Mouse (Mus musculus): ENCODE results near the gene Atoh8. TPM values are rescaled to one million over a fixed set of nuclear protein-coding genes. Genes with fewer than 3 reads are reported as not detected.

Atoh8 gene
- total RNA-seq, 2 experiments from 2014 or later = 1.4 to 1.8 TPM

DNA sequence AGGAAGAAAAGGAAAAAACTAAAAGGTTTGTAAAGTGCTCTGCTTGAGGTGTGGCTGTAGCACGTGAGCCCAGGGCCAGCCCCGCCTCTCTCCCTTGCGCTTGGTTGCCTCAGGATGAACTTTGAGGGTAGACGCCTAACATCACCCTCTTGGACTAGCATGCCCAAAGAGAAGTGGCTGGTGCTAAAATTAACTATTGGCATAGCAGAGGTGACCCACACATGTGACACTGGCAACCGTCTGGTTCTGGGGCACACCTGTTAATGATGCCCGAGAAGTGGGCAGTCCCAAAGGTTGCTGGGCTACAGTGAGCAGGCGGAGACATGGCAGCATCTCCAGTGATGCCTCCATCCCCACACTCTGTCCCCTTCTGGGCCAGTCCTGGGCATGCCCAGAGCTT, 24.1 kb upstream of the Atoh8 start:
- intact Hi-C loops (cut with DNase I) = no loop called here

DNA sequence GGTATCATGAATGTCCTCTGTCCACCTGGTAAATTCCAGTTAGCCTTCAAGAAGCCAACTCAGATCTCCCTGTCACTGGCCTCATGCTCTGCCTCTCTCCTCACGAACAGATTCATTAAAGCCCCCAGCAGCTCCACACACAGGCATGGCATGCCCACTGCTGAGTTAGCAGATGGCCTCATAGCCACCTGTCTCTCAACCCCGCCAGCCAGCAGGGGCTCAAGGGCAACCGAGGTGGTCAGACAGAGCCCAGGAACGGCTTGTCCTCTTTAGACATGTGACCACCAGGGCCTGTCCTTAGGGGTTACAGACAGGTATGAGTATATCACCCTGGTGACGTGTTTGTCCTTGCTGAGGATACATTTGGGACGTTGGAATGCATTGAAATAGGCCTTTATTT, 19.9 kb upstream of the Atoh8 start:
- DNase-seq (ENCODE audit: low spot score in 2 of 2) = no peak
- intact Hi-C loops (cut with DNase I) = no loop called here

More for the DNA sequence above, 24.1 kb upstream of the Atoh8 start:
- DNase-seq (ENCODE audit: low spot score in 2 of 2) = no peak

DNA sequence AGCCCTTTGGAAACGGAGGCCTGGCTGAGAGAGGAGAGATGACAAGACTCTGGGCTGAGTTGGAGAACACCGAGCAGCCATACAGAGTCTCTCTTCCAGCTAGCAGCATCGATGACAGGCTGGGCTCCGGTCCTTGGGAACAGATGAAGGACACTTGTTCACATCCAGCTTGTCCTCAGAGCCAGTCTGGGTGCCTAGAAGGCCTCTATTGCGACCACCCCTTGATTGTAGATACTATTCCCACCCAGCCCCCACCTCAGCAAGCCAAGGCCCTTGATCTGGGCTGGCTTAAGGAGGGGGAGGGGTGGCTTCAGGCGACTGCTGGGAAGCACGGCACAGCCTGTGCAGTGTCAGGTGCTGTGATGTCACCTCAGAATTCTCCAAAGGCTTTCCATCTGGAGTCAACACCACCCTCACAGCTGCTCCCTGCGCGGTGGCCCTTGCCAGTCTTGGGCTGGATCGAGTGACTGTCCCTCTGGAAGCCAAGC, 19.3 kb upstream of the Atoh8 start:
- intact Hi-C loops (cut with DNase I) = no loop called here
- DNase-seq (ENCODE audit: low spot score in 2 of 2) = no peak

DNA sequence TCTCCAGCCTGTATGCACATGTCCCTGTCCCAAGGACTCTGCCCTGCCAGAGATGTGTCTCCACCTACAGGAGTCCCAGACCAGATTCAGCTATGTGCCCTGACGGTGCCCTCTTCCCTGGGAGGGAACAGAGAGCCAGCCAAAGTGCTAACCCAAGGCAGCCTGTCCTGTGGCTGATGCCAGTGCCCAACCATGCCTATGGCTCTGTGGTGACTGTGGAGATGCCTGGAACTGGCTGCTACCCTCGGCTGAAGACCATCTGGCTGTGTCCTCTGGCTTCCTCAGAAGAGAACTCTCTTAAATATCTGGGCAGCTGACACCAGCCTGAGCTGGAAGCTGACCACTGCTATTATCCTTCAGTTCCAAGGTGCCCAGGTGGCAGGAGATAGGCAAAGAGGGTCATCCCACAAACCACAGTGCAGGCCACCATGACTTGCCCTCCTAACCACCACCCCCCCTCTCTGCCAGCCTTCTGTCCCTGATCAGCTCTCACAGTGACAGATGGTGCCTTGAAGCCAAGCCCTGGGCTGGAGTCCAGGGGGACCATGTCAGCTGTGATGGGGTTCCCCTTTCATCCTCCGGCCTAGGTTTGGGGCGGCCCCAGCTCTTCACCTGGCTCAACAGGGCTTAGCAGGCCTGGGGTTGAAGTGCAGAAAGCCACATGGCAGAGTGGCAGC, 18.7 kb upstream of the Atoh8 start:
- DNase-seq (ENCODE audit: low spot score in 2 of 2) = no peak
- intact Hi-C loops (cut with DNase I) = no loop called here

DNA sequence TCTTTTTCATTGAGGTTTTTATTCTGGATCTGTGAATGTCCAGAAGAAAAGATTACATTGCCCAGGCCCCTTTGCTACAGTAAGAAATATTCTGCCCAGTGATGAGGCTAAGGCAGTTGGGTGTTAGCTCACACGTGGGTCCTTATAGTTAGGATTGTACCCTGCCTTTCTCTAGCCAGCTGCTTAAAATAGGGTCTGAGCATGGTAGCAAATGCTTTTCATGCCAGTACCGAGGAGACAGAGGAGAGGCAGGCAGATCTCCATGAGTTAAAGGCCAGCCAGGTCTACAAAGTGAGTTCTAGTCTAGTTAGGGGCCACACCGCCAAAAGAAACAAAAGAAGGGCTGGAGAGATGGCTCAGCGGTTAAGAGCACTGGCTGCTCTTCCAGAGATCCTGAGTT, 17.8 kb upstream of the Atoh8 start:
- intact Hi-C loops (cut with DNase I) = no loop called here

DNA sequence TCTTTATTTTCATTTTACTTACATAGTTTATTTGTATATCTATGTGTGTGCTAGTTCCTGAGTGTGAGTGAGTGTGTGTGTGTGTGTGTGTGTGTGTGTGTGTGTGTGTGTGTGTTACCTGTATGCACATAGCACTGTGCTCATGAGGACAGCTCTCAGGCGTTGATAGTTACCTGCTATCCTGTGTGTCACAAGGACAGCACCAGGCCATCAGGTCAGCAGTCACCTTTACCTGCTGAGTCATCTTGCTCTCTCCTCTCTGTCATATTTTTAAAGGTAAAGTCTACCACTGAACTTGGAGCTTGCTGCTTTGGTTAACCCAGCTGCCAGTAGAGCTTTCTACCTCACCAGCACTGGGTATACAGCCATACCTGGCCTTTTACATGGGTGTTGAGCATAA, 17.1 kb upstream of the Atoh8 start:
- intact Hi-C loops (cut with DNase I) = no loop called here
- DNase-seq (ENCODE audit: low spot score in 2 of 2) = no peak

More for the DNA sequence above, 17.8 kb upstream of the Atoh8 start:
- no peak for DNase-seq (ENCODE audit: low spot score in 2 of 2)

DNA sequence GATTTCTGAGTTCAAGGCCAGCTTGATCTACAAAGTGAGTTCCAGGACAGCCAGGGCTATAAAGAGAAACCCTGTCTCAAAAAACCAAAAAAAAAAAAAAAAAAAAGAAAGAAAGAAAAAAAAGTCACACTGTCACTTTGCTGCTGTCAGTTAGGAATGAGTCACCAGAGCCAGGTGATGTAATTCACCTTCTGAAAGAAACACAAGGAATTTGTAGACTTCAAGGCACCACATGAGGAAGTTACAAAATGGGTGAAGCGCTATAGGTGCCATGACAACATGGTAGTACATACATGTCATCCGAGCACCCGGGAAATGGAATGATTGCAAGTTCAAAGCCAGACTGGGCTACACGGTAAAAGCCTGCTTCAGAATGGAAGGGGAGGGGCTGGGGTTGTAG, 14.6 kb upstream of the Atoh8 start:
- intact Hi-C loops (cut with DNase I) = no loop called here
- no peak for DNase-seq (ENCODE audit: low spot score in 2 of 2)

DNA sequence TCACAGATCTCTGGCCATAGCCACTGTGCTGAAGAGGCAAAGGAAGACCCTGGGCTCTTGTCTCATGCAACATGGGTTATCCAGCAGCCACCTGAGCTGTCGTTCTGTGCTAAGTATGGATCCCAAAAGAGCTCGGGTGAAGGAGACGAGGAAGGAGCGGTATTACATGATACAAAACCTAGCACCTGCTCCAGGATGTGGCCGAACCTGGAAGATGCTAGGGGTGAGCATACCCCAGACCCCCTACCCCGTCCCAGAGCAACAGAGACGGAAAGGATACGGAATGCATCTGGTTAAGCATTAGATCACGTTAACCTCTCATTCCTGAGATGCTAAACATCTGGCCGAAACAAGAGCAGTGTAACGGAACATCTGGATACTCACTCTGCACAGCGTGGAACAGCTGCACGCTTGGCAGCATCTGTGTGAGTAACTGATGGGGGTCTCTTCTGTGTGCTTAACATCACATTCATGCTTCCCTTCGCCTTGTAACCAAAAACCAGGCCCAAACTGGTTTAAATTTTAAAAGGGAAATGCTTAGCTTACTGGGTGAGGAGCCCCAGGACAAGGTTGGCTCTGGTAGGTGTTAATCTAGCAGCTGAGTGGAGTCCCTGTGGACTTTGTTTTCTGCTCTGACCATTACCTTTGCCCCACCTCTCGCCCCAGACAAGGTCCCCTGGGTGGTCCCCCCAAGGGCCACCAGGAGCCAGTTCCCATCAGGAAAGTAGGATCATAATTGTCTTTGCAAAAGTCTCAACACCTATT, 13.0 kb upstream of the Atoh8 start:
- intact Hi-C loops (cut with DNase I) = no loop called here
- no peak for DNase-seq (ENCODE audit: low spot score in 2 of 2)

DNA sequence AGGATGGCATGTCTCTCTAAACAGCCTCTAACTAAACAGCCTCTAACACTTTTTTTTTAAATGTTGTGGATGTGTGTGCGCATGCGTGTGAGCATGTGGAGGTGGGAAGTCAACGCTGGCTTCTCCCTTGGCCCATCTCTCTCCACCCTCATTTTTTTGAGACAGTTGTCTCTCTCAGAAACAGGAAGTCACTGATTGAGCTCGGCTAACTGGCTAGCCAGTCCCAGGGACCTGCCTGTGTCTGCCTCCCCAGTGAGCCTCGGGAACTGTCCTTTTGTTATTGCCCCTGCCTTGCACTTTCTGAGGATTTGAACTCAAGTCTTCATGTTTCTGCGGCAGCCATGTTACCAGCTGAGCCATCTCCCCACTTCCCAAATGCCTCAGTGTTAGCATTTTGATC, 10.9 kb upstream of the Atoh8 start:
- intact Hi-C loops (cut with DNase I) = no loop called here
- no peak for DNase-seq (ENCODE audit: low spot score in 2 of 2)

DNA sequence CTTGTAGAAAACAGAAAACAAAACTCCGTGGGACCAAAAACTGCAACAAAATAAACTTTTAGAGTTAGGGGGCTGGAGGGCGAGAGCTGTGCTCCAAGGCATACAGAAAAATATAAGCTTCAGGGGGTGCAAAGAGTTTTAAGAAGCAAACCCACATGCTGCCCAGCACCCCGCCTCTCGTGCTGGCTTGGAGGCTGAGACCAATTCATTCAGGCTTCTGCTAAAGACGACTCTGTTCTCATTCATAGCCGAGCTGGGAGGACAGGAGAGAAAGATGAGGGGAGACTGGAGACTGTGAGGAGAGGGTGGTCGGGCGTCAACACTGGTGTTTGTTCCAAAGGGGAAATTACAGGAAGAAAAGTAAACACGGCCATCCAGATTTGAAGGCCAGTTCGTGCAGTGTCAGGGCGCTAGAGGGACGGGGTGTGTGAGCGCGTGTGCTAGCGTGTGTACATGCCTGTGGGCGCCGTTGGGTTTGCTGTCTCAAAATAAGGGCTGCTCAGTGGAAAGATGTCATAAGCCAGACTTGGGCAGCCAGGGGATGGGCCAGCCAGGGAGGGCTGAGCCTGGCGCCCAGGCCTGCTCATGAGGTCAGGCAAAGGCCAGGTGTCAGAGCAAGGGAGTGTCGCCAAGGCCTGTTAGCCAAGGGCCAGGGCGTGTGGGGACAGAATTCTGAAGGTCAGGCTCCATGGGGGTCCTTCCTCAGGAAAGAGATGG, 9.3 kb upstream of the Atoh8 start:
- DNase-seq (ENCODE audit: low spot score in 2 of 2) = no peak
- intact Hi-C loops (cut with DNase I) = no loop called here

DNA sequence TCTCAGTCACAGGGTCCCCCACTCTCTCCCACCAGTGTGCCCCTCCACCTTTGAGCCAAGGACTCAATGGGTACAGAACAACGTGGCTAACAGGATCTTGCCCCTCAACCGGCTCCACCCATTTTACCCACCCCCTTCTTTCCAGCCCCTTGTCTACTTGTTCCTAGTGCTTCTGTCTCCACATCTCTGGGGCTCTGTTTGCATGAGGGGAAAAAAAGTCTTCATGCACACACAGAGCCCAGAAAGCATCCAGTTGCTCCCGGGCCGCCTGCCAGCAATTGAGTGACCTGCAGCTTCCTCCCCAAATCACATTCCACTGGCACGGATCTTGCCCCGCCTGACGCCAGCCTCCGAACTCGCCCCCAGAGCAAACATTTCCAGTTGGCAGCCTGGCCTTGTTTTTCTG, 8.8 kb upstream of the Atoh8 start:
- peak; percentile 39 to 66 for DNase-seq (ENCODE audit: low spot score in 2 of 2)
- intact Hi-C loops (cut with DNase I) = no loop called here

DNA sequence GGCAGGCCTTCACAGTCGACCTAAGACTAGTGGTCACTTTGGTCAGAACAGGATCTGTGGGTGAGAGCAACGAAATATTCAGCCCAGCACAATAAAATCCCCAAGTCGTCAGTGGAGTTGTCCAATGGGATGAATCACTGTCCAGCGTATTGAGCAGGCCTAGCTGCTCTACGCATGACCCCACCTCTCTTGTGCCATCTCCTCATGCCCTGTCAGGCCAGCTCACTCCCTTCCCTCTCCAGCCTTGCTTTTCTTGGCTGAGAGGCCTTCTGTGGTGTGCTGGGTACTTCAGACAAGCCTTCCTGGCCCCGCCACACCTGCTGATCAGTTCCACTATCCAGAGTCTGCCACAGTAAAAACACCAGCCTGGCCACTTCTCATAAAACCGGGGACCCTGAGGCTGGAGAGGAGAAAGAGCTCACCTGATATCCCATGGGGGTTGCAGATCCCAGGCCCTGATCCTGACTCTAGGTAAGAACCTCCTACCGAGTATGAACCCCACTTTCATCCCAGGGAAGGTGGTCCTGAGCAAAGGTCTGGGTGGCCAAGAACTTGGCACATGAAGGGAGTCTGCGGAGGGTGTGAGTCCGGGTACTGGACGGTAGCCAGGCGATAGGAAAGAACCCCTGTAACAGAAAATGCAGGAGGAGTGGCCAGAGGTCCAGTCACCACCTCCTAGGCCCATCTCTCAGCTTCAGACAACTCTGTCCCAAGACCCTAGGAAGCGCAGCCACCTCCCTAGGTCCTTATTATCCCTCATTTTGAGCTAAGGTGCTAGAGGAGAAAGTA, 7.3 kb upstream of the Atoh8 start:
- no peak for DNase-seq (ENCODE audit: low spot score in 2 of 2)
- intact Hi-C loops (cut with DNase I) = no loop called here

DNA sequence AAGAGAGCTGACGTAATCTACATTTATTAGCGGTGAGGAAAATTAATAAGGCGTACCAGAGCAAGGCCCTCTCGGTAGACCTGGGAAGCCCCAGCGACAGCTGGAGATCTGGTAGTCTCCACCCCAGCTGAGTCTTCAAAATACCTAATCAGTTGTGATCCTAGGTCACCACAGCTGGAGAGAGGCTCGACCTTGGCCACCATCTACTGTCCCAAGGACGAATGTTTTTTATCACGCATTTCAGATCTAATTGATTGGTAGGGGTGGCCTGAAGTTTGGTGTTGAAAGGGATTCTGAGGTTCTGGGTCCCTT, 6.4 kb upstream of the Atoh8 start:
- intact Hi-C loops (cut with DNase I) = no loop called here
- DNase-seq (ENCODE audit: low spot score in 2 of 2) = no peak

DNA sequence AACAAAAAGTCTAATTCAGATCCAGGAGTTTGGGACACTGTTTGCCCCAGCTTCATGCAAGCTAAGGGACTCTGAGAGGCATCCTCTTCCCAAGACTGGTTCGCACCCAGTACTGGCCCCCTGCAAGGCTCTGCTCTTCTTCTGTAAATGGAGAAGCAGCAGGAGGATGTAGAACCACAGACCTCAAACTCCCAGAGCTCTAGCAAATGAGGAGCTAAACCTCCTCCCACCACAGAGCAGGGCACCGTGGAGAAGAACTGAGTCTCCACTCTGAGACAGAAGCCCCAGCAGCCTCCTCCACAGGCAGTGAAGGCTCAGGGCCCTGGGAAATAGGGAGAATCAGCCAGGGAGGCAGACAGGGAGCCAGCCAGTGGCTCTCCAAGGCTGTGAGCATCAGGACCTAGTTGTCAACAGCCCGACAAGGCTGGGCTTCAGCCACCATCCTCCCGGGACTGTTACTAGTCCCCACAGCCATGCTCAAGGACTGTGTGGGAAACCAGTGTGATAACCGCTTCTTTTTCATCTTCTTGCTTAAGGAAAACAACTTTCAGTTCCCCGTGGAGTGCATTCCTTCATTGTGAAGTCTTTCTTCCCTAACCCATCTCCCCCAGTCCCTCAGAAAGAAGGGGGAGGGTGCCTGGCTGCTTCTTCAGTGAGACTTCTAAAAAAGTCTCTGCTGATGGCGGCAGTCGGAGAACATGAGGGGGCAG, 5.9 kb upstream of the Atoh8 start:
- intact Hi-C loops (cut with DNase I) = no loop called here
- no peak for DNase-seq (ENCODE audit: low spot score in 2 of 2)

DNA sequence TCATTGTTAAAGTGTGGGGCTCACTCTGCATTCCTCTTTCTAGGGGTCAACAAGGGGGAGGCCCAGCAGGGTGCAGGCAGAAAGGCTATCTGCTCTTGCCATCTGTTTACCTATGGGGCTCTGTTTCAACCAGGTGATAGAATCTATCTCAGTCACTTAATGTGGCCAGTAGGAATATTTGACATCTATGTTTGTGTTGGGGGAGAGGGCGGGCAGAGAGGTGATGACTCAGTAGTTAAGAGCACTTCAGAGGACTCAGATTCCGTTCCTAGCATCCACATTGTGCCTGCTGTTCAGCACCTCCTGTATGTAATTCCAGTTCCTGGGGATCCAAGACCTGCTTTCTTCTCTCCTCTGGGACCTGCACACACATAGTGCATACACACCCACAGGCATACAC, 4.7 kb upstream of the Atoh8 start:
- DNase-seq (ENCODE audit: low spot score in 2 of 2) = no peak
- intact Hi-C loops (cut with DNase I) = no loop called here

DNA sequence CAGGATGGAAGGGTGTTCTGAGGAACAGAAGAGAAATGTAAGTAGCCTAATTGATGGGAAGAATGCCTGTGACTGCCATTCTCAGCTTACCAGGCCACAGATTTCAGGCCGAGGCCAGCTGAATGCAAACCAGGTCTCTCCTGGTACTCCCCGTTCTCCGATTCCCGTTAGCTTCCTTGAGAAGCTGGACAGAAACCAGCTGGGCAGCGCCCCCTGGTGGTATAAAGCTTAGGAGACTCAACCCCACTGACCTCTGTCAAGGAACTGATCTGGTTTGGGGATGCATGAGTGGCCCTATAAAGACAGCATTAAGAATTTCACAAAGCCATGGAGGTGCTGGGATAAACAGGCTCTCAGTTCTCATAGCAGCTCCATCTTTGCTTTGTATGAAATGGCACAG, 1.7 kb upstream of the Atoh8 start:
- intact Hi-C loops (cut with DNase I) = loop anchor here (1.0 kb wide), 1 partner anchor 51 kb away; no protein-coding TSS in a partner anchor
- DNase-seq (ENCODE audit: low spot score in 2 of 2) = peak; percentile 79 to 80

DNA sequence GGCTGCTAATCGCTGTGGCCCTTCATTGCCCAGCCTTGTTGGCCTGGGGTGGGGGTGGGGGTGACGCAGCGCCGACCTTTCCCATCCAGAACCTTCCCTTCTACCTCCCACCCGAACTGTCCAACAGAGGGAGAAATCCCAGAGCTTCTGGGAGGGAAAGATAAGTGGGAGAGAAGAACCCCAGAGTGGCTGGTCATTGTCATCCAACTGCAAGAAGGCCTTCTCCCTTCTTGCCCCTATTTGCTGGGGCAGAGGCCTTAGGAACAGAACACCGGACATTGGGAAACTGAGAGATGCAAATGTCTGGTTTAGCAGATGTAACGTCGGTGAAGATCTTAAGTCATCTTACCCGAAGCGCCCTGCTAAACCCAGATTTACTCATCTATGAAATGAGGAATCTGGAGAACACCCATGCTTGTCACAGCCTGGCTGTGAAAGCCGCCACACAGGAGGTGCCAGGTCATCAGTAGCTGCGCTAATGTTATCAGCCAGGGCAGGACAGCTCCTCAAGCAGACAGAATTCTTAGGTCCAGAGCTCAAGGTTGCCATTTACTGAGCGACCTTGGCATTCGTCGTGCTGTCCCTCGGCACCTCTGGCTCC, 530 bp upstream of the Atoh8 start:
- no peak for DNase-seq (ENCODE audit: low spot score in 2 of 2)
- intact Hi-C loops (cut with DNase I) = no loop called here

DNA sequence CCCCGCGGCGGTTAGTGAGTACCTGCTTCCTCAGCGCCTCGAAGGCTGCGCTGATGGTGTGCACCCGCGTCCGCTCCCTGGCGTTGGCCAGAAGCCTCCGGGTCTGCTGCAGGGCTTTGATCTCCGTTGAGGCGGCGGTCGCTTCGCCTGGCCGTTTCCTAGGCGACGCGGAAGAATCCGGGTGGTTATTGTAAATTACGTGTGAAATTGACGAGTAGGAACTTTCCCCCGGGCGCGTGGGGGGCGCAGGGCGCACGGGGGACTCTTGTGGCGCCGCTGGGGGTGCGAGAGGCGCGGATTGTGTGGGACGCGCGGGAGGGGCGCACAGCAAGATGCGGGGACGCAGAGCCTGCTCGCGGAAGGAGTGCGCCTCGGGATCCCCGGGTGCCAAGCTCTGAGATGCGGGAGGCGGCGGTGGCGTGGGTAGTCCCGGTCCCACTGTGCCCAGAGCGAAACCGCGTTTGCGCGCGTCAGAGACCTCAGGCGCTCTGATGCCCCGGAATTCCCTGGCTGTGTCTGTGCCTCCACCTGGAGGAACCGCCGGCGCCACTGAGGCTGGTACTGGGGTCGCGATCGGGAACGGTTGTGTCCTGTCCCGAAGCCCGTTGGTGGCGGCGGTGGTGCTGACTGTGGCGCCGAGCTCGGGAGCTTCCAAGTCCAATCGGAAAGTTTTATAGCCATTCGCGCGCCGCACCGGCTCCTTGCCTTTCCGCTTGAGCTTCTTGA, 842 bp downstream of the Atoh8 start:
- peak in 1 of 2 experiments; percentile 21 for DNase-seq (ENCODE audit: low spot score in 2 of 2)
- intact Hi-C loops (cut with DNase I) = no loop called here
